8 mouse cellular contexts compared by ENCODE assay signal in genomic region chr7:81286946-81287345, GRCm38 (mm10). TPM values are rescaled to one million over a fixed set of nuclear protein-coding genes. Genes with fewer than 3 reads are reported as not detected.
A peak's percentile ranks its signal among the peaks of the same experiment; 100 is the strongest.
DNase-seq lines count a peak whose midpoint lies in the region; ATAC-seq lines count a peak whose summit lies in the region.
"Had no signal": no experiment of that assay in that cellular context is flagged by ENCODE, and none has a peak within 500 bp of the region (broad histone marks: within the 10 kb centered on the region; RNA-seq: fewer than 3 reads in every experiment).

No protein-coding gene starts in this region.

- WGBS in intestine, embryonic 15.5 days, result 65% methylated on average over 8 of the region's 8 CpGs
- 62% methylated on average over 8 of the region's 8 CpGs for WGBS in intestine, embryonic 16.5 days
- 67% methylated on average over 8 of the region's 8 CpGs for WGBS in limb, embryonic 11.5 days

- 0 out of 2 replicates have a peak, but pooled peaks have one; percentile 43 for ATAC-seq in intestine, embryonic 15.5 days
- no peak for ATAC-seq in intestine, embryonic 16.5 days
- ATAC-seq in erythroid progenitor cell, adult 5-6 weeks (replicated peaks; ENCODE audit: low FRiP score, poor library complexity, severe bottlenecking), result 0 out of 2 replicates have a peak, but pooled peaks have one; percentile 14
- ATAC-seq in limb, embryonic 11.5 days (ENCODE audit: insufficient number of reproducible peaks, low FRiP score, low TSS enrichment, low read depth), result no peak

- H3K36me3 ChIP-seq in intestine, embryonic 15.5 days, result no peaks in the 10 kb centered on the region
- no peaks in the 10 kb centered on the region for H3K36me3 ChIP-seq in intestine, embryonic 16.5 days (ENCODE audit: control insufficient read depth, insufficient read depth, low read length)
- no peaks in the 10 kb centered on the region for H3K36me3 ChIP-seq in limb, embryonic 11.5 days (ENCODE audit: control insufficient read depth, insufficient read depth, low read length)

- no peaks in the 10 kb centered on the region for H3K9me3 ChIP-seq in intestine, embryonic 15.5 days
- H3K9me3 ChIP-seq in intestine, embryonic 16.5 days (ENCODE audit: control insufficient read depth, low read length), result no peaks in the 10 kb centered on the region
- no peaks in the 10 kb centered on the region for H3K9me3 ChIP-seq in limb, embryonic 11.5 days (ENCODE audit: control insufficient read depth, low read length)

- no peak overlapping the region for H3K27ac ChIP-seq in intestine, embryonic 15.5 days
- no peak overlapping the region for H3K27ac ChIP-seq in intestine, embryonic 16.5 days (ENCODE audit: low read length)
- no peak overlapping the region for H3K27ac ChIP-seq in limb, embryonic 11.5 days (replicated peaks; ENCODE audit: low read depth, low read length)

- no peaks in the 10 kb centered on the region for H3K27me3 ChIP-seq in intestine, embryonic 15.5 days (replicated peaks)
- H3K27me3 ChIP-seq in intestine, embryonic 16.5 days (replicated peaks; ENCODE audit: control insufficient read depth, insufficient read depth, low read length), result no peaks in the 10 kb centered on the region
- H3K27me3 ChIP-seq in limb, embryonic 11.5 days (ENCODE audit: control insufficient read depth, insufficient read depth, low read length), result no peaks in the 10 kb centered on the region

- no peak overlapping the region for H3K4me3 ChIP-seq in intestine, embryonic 15.5 days (replicated peaks)
- H3K4me3 ChIP-seq in intestine, embryonic 16.5 days (ENCODE audit: low read length), result no peak overlapping the region
- no peak overlapping the region for H3K4me3 ChIP-seq in limb, embryonic 11.5 days (ENCODE audit: low read depth, low read length)

- no peak overlapping the region for H3K9ac ChIP-seq in intestine, embryonic 15.5 days
- H3K9ac ChIP-seq in intestine, embryonic 16.5 days (ENCODE audit: low read depth, low read length), result no peak overlapping the region
- no peak overlapping the region for H3K9ac ChIP-seq in limb, embryonic 11.5 days (ENCODE audit: low read length)

- no peak overlapping the region for H3K4me2 ChIP-seq in intestine, embryonic 15.5 days (replicated peaks)
- H3K4me2 ChIP-seq in intestine, embryonic 16.5 days (ENCODE audit: low read depth, low read length), result no peak overlapping the region
- H3K4me2 ChIP-seq in limb, embryonic 11.5 days (ENCODE audit: low read depth, severe bottlenecking), result no peak overlapping the region

- DNase-seq in ES-CJ7 (ENCODE audit: low read depth, low spot score), result peak; percentile 25
- peak; percentile 46 for DNase-seq in limb, embryonic 11.5 days (ENCODE audit: low spot score)
- DNase-seq in left cerebral cortex, adult 9 months (ENCODE audit: low spot score in 2 of 2), result no peak
- DNase-seq in right cerebral cortex, postnatal 4 days, result no peak
- DNase-seq: midbrain, embryonic 14.5 days had no signal

- H3K4me1 ChIP-seq in intestine, embryonic 15.5 days (replicated peaks), result no peaks in the 10 kb centered on the region
- H3K4me1 ChIP-seq in intestine, embryonic 16.5 days (ENCODE audit: control insufficient read depth, insufficient read depth, low read length), result no peaks in the 10 kb centered on the region
- H3K4me1 ChIP-seq in limb, embryonic 11.5 days (ENCODE audit: control insufficient read depth, insufficient read depth, low read length), result 0 out of 2 replicates have a peak, but pooled peaks cover 2% of the 10 kb centered on the region

RNA-seq across cellular contexts. Expression of gene Rps17, which starts 58.1 kb away (rescaled TPM):
- 1,243 and 1,274 TPM in 2 replicates for polyA plus RNA-seq in intestine, embryonic 15.5 days (2015; fragmentation: Nextera tagmentation; extraction: Ambion mirVana)
- 1,024 and 1,136 TPM in 2 replicates for polyA plus RNA-seq in intestine, embryonic 16.5 days (2015; fragmentation: Nextera tagmentation; extraction: Ambion mirVana)
- 680 and 1,163 TPM in 2 replicates for total RNA-seq in erythroid progenitor cell, adult 5-6 weeks (2015; ENCODE audit: low replicate concordance)
- 771 and 878 TPM in 2 replicates for total RNA-seq in erythroid progenitor cell, adult 5-6 weeks (2017; ENCODE audit: low replicate concordance)
- polyA plus RNA-seq in limb, embryonic 11.5 days (2014; fragmentation: Nextera tagmentation; extraction: Ambion mirVana), result 1,441 and 1,453 TPM in 2 replicates

Comparison
In these comparisons a context has a peak if more than half of its experiments do, and no peak if none do; other contexts are left out.
1. ATAC-seq: peak in intestine, embryonic 15.5 days (single experiment) and erythroid progenitor cell, adult 5-6 weeks (single experiment); none in intestine, embryonic 16.5 days (single experiment) and limb, embryonic 11.5 days (single experiment).
2. DNase-seq: peak in ES-CJ7 (single experiment) and limb, embryonic 11.5 days (single experiment); none in left cerebral cortex, adult 9 months (0 of 2) and right cerebral cortex, postnatal 4 days (single experiment).